Mouse (Mus musculus) inflammation-experienced regulatory T-cells, adult 16 weeks (primary cell): ENCODE results near the gene Rnf41. TPM values are rescaled to one million over a fixed set of nuclear protein-coding genes. Genes with fewer than 3 reads are reported as not detected.

Experiments used
- polyA plus RNA-seq: library from polyadenylated mRNA; unstranded; fragments of 100-300 nt; shearing (Covaris generic); gene quantifications from one replicate; pipeline ENCODE4 v1.2.1, GENCODE M21; 2017

Gene Rnf41
- polyA plus RNA-seq = 58.1 TPM

DNA sequence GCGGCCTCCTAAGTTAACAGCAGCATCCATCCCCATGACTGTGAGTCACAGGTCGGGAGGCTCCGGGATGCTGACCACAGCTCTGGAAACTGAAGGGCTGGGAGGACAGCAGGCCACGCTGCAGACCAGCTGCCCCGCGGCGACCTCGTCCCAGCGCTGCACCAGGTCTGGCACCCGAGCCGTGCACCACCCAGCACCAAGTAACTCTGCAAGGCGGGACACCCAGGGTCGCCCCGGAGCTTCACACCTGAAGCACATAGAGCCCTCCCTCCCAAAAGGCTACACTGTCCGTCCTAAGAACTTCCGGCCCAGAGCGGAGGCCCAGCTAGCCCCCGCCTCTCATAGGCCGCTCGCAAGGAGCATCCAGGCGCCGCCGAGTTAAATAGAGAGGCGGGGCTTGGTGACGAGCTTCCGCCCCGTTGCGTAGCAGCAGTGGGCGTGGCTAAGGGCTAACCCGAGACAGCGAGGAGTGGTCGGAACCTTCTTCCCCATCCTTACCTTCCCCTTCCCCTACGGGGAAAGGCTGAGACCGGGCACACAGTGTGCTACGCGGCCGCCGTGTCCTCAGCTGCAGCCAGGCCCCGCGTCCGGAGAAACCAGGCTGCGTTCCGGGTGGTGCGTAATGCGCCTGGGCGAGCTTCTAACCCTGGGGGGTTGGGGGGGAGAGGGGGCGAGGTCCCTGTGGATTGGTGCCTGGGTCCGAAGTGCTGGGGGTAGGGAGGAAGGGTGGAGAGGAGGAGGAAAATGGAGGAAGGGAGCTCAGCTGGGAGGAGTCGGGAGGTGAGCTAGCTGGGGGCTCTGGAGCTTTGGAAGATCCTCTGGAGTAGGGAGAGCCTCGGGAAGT is at the start of gene Rnf41, which contains the start of gene Nabp2:
Rnf41 (plus strand) TSS at position 447 of the 844 bp plus-strand sequence.
Nabp2 (minus strand) TSS at position 282 of the 844 bp plus-strand sequence.

DNA sequence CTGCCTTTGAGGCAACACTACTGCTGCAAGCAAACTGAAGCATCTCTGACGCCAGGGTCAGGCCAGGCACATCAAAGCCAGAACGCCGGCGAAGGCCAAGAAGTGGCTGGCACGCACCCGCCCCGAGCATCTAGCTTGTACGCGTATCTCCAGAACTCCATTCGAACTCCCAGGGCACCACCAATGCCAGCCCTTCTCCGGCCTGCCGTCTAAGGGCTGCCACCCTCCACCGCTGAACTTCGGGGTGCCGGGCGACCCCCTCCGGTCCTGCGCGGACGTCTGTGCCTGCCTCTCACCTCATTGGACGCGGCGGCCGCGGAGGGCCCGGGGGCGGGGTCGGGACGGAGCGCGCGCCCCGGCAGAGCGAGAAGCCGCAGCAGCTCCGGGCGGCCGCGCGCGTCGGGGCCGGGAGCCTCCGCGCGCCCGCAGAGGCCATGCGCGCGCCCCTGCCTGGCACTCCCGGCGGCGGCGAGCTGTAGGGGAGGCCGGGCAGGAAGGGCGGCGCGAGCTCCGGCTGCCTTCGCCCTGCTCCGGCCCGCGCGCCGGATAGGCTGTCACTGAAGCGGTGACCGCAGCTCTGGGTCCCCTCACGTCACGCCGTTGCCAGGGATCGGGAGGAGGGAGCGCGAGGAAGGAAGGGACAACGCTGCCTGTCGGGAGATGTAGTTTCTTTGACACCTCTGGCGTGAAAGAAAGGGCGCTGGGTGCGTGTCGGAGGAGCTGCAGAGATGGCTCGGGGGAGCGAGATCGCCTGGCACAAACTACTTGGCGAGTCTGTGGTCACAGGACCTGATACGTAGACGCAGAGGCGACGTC is 42.8 kb upstream of the Rnf41 start, which contains the start of gene Coq10a:
Coq10a (minus strand) TSS at position 596 of the 816 bp plus-strand sequence.

DNA sequence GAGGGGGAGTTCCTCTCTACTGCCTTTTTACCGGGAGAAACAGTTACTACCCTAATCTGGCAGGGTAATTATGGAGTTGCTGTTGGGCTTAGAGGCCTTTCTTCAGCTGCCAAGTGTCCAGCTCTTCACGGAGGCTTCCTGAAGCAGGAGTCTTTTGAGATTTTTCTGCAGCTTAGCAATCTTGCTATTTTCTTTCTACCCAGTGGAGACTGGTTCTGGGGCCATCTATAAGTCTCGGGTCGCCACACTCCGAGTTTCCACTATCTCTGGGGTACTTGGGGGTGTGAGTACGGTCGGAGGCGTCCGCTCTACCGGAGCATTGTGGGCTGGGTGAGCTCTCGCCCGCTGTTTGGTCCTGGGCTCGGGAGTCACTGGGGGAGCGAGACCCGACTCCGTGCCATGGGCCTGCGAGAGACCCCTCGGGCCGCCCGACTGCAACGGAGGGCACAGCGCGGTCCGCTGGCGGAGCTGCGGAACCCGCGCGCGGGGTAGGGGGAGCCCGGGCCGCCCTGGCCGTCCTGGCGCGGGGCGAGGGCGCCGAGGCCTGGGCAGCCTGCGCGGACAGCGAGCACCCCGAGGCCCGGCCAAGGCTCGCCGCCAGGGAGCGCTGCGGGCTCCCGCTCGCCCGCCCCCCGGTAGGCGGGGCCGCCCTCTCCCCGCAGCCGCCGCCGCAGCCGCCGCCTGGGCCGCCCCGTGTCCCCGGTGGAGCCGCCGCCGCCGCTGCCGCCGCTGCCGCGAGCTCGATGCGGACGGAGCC is 34.8 kb upstream of the Rnf41 start, which contains the start of gene Ankrd52:
Ankrd52 (plus strand) TSS at position 661 of the 757 bp plus-strand sequence.

DNA sequence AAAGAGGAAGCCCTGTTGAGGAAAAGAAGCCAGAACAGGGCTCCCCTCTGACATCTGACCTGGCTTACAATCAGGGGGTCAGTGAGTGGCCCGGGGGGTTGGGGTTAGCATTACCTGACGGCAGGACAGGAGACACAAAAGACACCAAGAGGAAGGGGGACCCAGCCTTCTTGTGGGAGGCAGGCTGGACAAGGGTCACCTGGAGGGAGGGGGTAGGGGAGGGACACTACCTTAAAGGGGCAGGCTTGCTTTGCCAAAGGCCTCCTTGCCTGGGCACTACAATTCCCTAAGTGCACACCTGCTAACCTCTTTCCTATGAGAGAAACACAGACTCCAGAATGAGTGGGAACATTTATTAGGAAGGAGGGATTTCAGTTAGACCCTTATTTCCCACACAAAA is 10.4 kb upstream of the Rnf41 start, which contains the start of gene Slc39a5:
Slc39a5 (minus strand) TSS at position 174 of the 400 bp plus-strand sequence.

DNA sequence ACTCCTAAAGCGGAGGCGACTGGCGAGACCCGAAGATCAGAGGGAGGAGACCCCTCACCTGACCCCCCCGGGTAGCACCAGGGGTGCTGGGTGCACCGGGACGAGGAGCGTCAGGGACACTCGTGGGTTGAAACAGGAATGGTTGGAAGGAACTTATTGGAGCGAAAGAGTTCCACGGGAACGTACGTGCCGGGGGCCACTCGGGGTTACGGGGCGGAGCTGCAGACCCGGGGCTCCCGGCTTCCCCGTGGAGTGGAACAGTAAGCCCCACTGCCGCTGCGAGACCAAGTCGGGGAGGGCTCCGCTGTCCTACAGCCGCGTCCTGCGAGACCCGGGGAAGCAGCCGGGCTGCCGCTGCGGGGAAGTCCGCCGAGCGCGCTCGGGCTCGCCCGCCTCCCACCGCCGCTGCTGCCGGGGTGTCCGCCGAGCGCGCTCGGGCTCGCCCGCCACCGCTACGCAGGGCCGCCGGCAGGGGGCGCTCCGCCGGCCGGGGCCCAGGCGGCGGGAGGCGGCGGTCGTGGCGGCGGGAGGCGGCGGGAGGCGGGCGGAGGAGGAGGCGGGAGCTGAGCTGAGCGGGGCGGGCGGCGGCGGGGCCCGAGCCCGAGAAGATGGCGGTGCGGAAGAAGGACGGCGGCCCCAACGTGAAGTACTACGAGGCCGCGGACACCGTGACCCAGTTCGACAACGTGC is 47.4 kb downstream of the Rnf41 start, which contains the start of gene Smarcc2:
Smarcc2 (plus strand) TSS at position 530 of the 690 bp plus-strand sequence.

Other genes starting within 250 kb of the Rnf41 start
- 35.0 TPM for gene Rbms2, start 231.4 kb upstream of the Rnf41 start, polyA plus RNA-seq
- gene Gls2, start 217.2 kb upstream of the Rnf41 start, polyA plus RNA-seq = 0.48 TPM
- gene Spryd4, start 199.8 kb upstream of the Rnf41 start, polyA plus RNA-seq = 15.4 TPM
- gene Mip, start 185.8 kb upstream of the Rnf41 start, polyA plus RNA-seq = not detected
- gene Timeless, start 179.6 kb upstream of the Rnf41 start, polyA plus RNA-seq = 27.6 TPM
- not detected for gene Apon, start 157.6 kb upstream of the Rnf41 start, polyA plus RNA-seq
- gene Apof, start 143.0 kb upstream of the Rnf41 start, polyA plus RNA-seq = not detected
- 92.9 TPM for gene Stat2, start 141.1 kb upstream of the Rnf41 start, polyA plus RNA-seq
- not detected for gene Il23a, start 112.9 kb upstream of the Rnf41 start, polyA plus RNA-seq
- 54.5 TPM for gene Pan2, start 108.3 kb upstream of the Rnf41 start, polyA plus RNA-seq
- 151 TPM for gene Cnpy2, start 89.2 kb upstream of the Rnf41 start, polyA plus RNA-seq
- 200 TPM for gene Cs, start 73.9 kb upstream of the Rnf41 start, polyA plus RNA-seq
- gene Coq10a, start 42.7 kb upstream of the Rnf41 start, polyA plus RNA-seq = 12.5 TPM
- gene Ankrd52, start 34.5 kb upstream of the Rnf41 start, polyA plus RNA-seq = 2.0 TPM
- gene Slc39a5, start 10.4 kb upstream of the Rnf41 start, polyA plus RNA-seq = 0.71 TPM
- gene Nabp2, start 165 bp upstream of the Rnf41 start, polyA plus RNA-seq = 130 TPM
- 143 TPM for gene Smarcc2, start 47.6 kb downstream of the Rnf41 start, polyA plus RNA-seq
- 1,346 TPM for gene Myl6, start 82.5 kb downstream of the Rnf41 start, polyA plus RNA-seq
- 5.6 TPM for gene Myl6b, start 87.0 kb downstream of the Rnf41 start, polyA plus RNA-seq
- 212 TPM for gene Esyt1, start 114.2 kb downstream of the Rnf41 start, polyA plus RNA-seq
- 40.2 TPM for gene Zc3h10, start 136.1 kb downstream of the Rnf41 start, polyA plus RNA-seq
- gene Rpl41, start 137.6 kb downstream of the Rnf41 start, polyA plus RNA-seq = 2,472 TPM
- gene Pa2g4, start 154.3 kb downstream of the Rnf41 start, polyA plus RNA-seq = 35.3 TPM
- gene Erbb3, start 178.0 kb downstream of the Rnf41 start, polyA plus RNA-seq = 12.6 TPM
- 590 TPM for gene Rps26, start 215.1 kb downstream of the Rnf41 start, polyA plus RNA-seq
- 171 TPM for gene Ikzf4, start 234.3 kb downstream of the Rnf41 start, polyA plus RNA-seq